Mouse (Mus musculus): ENCODE results near the gene Ifrd1.
"Not testable (repeated sequence)": the region's sequence is repeated elsewhere in the genome, so short reads cannot be mapped to it uniquely, and the experiment has no call there.

The Ifrd1 gene

DNA sequence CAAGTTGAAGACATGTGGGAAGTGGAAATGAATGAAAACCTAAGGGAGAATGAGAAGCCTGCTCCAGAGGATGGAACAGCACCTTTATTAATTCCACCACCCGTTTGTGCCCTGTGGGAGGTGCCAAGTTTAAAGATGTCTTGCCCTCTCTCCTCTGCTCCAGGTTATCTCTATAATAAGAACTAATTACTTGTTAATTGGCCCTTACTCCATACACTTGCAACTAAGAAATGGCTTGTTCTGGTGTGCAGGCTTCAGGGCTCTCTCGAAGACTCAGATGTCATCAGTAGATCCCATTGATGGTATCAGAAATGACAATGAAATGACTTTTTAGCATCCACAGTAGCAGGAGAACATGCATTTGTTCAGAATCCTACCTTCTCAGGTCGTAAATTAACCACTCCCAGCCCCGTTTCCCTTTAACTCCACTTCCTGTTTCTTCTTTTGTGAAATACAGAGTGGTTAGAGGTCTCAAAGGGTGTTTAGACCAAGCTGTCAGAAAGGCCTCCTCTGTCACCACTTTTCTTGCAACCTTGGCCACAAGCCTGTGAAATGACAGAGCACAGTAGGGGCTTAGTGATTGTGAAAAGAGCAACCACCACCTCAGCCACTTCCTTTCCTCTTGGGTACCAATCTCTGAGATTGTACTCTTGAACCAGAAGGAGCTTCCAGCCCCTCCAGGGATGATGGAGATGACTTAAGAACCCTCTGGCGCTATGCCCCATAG is at the start of gene Ifrd1:
Ifrd1 (minus strand) TSS at position 51 of the 727 bp plus-strand sequence.
- no peak for DNase-seq

DNA sequence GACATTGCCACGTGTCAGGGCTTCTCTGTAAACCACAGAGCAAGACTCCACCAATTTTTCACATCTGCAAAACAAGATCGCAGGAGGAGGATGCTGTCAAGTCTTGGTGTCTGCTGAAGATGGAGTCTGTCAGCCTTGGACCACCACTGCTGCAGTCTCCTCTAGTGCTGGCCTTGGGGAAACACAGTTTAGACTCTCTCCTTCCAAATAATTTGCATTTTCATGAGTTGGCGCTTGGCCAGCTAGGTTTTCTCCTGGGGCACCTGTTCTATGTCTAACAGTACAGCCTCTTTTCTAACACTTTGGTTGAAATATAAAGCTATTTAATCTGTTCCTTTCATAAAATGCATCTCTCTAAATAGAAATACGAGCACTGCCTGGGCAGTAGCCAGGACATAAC is 38.2 kb upstream of the Ifrd1 start:
- no peak for DNase-seq

DNA sequence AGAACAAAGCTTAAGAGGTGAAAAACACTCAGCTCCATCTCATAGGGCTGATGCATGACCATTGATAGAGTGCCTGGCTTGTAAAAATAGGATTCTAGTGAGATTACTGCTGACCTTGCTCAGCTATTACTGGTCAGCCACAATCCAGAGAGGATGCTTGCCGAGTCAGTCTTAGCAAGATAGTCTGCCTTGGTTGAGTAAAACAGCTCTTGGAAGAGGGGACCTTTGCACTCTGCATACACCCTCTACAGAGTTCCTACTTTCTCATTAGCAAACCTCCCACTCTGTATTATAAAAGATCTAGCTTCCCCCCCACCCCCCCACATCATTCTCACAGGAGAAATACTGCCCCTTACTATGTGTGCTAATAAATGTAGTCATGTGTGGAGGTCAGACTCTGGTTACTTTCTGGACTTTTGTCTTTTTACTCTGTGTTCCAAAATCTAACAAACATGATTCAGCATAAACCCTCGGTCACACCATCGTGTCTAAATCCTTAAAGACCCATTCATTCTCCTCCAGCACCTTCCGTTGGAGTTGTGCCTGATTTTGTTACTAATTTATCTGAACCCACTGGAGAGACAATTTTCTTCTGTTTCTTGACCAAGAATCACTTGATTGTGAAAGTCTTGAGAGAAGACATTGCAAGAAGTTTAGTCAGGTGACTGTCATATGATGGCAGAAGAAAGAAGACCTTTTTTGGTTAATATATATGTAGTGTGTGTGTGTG is 32.5 kb upstream of the Ifrd1 start:
- no peak for DNase-seq

DNA sequence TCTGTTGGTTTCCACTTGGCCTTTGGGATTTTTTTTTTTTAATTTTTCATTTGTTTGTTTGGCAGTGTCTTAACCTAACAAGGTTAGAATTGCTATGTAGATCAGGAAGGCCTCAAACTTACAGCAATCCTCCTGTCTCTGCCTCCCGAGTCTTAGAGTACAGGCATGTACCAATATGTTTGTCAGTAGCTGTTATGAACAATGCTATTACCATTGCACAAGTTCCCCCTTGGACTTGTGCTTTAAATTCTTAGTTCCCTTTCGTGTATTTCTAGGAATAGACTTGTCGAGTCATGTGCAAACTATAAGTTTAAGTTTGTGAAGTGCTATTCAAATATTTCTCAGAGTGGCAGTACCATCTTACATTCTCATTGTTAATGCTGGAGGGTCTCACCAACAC is 29.3 kb upstream of the Ifrd1 start:
- DNase-seq: no peak

GRCm38 (mm10) chr12:40274931-40275330 is 26.6 kb upstream of the Ifrd1 start:
- no peak for DNase-seq

DNA sequence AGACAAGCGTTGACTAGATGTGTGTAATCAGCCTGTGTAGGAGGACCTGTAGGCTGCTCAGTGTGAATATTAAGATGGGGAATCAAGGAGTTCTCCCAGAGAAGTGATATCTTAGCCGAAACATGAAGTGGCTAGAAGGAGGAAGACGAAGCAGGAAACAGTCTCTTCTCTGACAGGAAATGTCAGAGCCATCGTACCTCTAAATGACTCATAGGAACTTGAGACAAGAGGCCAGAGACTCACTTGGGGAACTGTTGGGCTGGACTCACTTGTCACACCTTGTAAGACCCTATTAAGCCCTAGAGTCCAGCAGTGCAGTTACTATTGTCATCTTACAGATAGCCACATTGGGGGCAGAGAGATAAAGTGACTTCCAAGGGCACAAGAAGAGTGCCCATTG is 25.0 kb upstream of the Ifrd1 start:
- DNase-seq: no peak

- DNase-seq: no peak
Measured at GRCm38 (mm10) chr12:40272710-40273109, 24.4 kb upstream of the Ifrd1 start.

DNA sequence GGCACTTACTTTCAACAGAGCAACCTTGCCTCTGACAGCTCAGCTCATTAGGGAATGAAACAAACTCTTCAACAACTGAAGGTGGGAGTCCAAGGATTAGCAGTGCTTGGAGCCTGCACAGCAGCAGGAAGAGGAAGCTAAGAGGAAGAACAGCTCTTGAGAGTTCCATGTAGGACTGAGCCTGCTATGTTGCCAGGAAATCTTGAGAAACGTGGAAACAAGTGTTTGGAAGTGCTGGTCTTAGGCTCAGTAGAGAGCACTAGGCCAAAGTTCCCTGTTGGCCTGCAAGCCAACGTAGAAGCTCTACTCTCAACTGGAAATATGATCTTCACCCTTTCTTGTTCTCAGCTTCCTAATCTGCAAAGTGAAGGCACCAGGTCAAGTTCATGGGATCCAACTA is 20.0 kb upstream of the Ifrd1 start:
- no peak for DNase-seq

DNA sequence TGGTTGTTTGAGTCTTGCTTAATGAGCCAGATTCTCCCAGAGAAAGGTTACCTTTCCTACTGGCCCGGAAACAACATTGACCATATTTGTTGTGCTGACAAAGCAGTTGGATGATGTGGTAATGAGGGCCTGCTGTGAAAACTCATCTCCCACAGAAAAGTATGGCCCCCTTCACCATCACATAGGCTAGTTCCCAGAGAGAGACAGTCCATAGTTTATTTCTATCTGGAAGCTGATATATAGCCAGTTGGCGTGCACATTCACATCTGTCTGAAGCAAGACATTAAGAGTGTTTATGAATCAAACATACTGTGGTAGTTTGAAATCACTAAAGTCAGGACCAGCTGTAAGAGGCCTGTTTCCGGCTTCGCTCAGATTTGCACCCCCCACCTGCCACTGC is 15.4 kb upstream of the Ifrd1 start:
- no peak for DNase-seq

DNA sequence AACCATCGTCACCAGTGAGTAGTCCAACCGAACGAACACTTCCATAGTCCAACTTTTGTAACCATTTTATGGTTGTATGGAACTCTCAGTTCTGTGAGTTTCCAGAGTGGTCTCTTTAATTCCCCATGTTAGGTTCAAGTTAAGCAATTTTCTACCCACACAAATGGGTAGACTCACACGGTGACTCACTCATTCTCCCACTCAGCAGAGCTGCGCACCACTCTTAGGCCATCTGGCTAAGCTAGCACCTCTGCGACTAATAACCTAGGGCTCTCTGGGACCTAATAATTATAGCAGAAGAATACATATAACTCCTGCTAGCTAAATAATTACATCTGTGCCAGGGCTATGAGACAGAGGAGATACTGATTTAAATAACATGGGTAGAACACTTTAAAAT is 14.7 kb upstream of the Ifrd1 start:
- no peak for DNase-seq

- no peak for DNase-seq
Measured at GRCm38 (mm10) chr12:40258462-40259000, 10.2 kb upstream of the Ifrd1 start.

DNA sequence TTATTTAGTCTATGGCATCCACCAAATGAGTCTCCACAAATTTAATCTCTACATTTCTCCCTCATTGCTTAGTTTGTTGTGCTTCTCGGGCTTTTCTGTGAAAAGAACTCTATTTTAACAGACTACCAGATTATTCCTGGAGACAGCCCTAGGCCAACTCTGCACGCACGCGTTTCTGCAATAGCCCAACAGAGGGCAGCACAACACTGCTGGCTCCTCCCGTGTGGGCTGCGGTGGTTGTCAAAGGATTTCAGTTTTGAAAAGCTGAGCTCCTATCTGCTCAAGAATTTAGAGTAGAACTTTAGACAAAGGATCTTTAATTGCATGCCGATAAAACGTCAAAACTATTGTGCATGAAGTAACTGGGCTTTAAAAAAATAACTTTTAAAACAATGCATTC is 8.9 kb upstream of the Ifrd1 start:
- DNase-seq: peak; percentile 64 to 74

GRCm38 (mm10) chr12:40256543-40256942 is 8.2 kb upstream of the Ifrd1 start:
- DNase-seq: no peak

- DNase-seq: no peak
Measured at GRCm38 (mm10) chr12:40256033-40256432, 7.7 kb upstream of the Ifrd1 start.

GRCm38 (mm10) chr12:40255310-40255709 is 7.0 kb upstream of the Ifrd1 start:
- DNase-seq: not testable (repeated sequence)

GRCm38 (mm10) chr12:40254729-40255128 is 6.4 kb upstream of the Ifrd1 start:
- no peak for DNase-seq

GRCm38 (mm10) chr12:40253241-40253640 is 4.9 kb upstream of the Ifrd1 start:
- no peak for DNase-seq

GRCm38 (mm10) chr12:40250256-40250655 is 2.0 kb upstream of the Ifrd1 start:
- no peak for DNase-seq

- DNase-seq: no peak
Measured at GRCm38 (mm10) chr12:40247976-40248375, 328 bp downstream of the Ifrd1 start.

DNA sequence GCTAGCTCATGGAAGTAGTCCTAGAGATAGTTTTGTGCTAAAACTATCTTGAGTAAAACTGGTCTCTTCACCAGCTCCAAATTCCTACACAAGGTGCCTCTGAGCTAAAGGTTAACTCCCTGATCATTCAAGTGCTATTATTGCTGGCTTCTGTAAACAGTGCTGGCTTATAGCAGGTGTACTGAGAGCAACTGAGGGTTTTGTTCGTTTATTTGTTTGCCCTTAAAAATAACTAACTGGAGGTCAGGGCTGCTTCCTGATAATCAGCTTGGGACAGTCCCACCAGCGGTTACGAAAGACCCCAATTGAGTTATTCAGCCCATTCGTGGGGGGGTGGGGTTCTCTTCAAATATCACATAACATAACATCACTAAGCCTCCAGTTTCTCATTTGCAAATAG is 920 bp downstream of the Ifrd1 start:
- DNase-seq: no peak

- DNase-seq: no peak
Measured at GRCm38 (mm10) chr12:40245434-40245970, 2.8 kb downstream of the Ifrd1 start.

DNA sequence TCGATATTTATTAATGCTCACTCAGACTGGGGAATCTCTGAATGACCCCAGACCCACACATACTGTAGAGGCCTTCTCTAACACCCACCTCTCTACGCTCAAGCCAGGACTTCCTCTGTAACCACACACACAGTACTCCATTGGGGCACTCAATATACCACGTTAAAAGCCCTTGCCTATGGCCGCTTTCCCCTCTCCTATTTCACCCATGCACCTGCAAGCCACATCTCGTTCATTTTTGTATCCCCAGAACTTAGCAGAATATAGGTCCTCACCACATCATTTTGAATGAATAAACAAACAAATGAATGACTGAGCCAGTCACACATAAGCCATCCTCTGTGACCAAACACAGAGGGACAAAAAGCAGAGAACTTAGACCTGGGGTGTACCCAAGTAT is 3.4 kb downstream of the Ifrd1 start:
- no peak for DNase-seq

- DNase-seq: no peak
Measured at GRCm38 (mm10) chr12:40243821-40244221, 4.5 kb downstream of the Ifrd1 start.

GRCm38 (mm10) chr12:40243241-40243640 is 5.1 kb downstream of the Ifrd1 start:
- no peak for DNase-seq
